Mouse (Mus musculus) lung, postnatal 0 days (tissue): ENCODE results near the gene Camta2.

Experiments
- CTCF ChIP-seq: IDR thresholded peaks from 2 replicates; pipeline ENCODE4 v1.5.1; 2016; ENCODE audit warnings: antibody characterized with exemption, mild to moderate bottlenecking
- EP300 ChIP-seq: IDR thresholded peaks from 2 replicates; pipeline ENCODE4 v1.6.1; 2016; ENCODE audit warnings: antibody characterized with exemption, mild to moderate bottlenecking, control low read depth

DNA sequence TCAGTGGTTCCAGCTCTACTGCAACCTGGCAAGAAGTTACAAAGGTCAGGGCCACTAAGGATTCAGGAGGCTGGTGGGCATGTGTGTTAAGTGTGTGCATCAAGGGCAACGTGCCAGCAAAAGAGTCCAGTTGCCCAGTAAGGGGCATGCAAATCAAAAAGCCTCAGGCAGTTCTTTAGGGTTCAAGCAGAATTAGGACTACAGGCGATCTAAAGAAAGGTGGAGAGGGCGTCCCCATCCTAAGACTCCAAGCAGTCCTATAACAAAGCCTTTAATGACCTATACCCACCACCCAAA is 41.7 kb downstream of the Camta2 start:
- no peak for TF ChIP-seq CTCF
- TF ChIP-seq EP300: no peak
